Mouse (Mus musculus) midbrain, embryonic 13.5 days (tissue): ENCODE measurements around the gene Usp15. TPM values are rescaled to one million over a fixed set of nuclear protein-coding genes. Genes with fewer than 3 reads are reported as not detected.

ENCODE experiments used
- ATAC-seq: fragments of 200-750 bp; cut with Nextera tagmentation; 2 replicates; pipeline ENCODE4 v1.8.0; 2017; ENCODE audit warnings: mild to moderate bottlenecking, moderate TSS enrichment, moderate library complexity
- H3K27ac ChIP-seq: fragments of 300-500 bp; sonication (generic); 2 replicates; pipeline ENCODE4 v1.5.1; 2015; ENCODE audit warnings: inconsistent platforms, mild to moderate bottlenecking, moderate library complexity
- H3K27me3 ChIP-seq: fragments of 300-500 bp; sonication (generic); 2 replicates; pipeline ENCODE4 v1.6.1; 2015; ENCODE audit warnings: mild to moderate bottlenecking, inconsistent platforms
- H3K36me3 ChIP-seq: fragments of 300-500 bp; sonication (generic); 2 replicates; pipeline ENCODE4 v1.6.1; 2015; ENCODE audit warnings: mild to moderate bottlenecking, inconsistent platforms
- H3K4me1 ChIP-seq: fragments of 300-500 bp; sonication (generic); replicated peaks from 2 replicates; pipeline ENCODE4 v1.6.1; 2015; ENCODE audit warnings: inconsistent platforms
- H3K4me2 ChIP-seq: fragments of 300-500 bp; sonication (generic); replicated peaks from 2 replicates; pipeline ENCODE4 v1.6.1; 2015; ENCODE audit warnings: moderate library complexity, mild to moderate bottlenecking, inconsistent platforms
- H3K4me3 ChIP-seq: fragments of 300-500 bp; sonication (generic); replicated peaks from 2 replicates; pipeline ENCODE4 v1.5.1; 2015; ENCODE audit warnings: mild to moderate bottlenecking, inconsistent platforms
- H3K9ac ChIP-seq: fragments of 300-500 bp; sonication (generic); replicated peaks from 2 replicates; pipeline ENCODE4 v1.6.1; 2015; ENCODE audit warnings: mild to moderate bottlenecking, inconsistent platforms
- H3K9me3 ChIP-seq: fragments of 300-500 bp; sonication (generic); 2 replicates; pipeline ENCODE4 v1.6.1; 2016; ENCODE audit warnings: mild to moderate bottlenecking, inconsistent platforms
- WGBS: fragments of 180-500 bp; shearing (Covaris S2); methylation state at CpG from one replicate; pipeline ENCODE4 v1.1.7; 2015; 5-methylcytosine and 5-hydroxymethylcytosine counted together
- polyA plus RNA-seq: library from polyadenylated mRNA; unstranded; fragments of >200 nt; fragmentation: Nextera tagmentation; extraction: Ambion mirVana; gene quantifications from 2 replicates; pipeline ENCODE4 v1.2.1, GENCODE M21; 2015

Gene Usp15
- polyA plus RNA-seq, 1 experiment from 2014 or later, result 60.2 TPM

DNA sequence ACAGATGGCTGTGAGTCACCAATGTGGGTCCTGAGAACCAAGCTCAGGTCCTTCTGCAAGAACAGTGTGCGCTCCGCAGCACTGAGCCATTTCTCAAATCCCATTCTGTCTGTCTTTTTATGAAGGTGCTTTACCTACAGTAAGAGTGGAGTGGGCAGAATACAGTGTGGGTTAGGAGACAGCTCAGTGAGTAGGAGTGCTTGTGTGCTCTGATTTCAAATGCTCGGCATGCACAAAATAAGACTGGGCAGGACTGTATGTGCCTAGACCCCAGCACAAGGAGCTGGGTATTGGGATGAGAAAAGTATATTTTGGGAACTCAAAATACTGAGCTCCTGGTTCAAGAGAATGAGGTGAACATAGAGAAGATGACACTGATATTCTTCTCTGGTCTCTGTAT, 31.3 kb downstream of the Usp15 start:
- 94% methylated on average over 3 of the region's 3 CpGs for WGBS
- H3K27me3 ChIP-seq, result no peaks in the 10 kb centered on the region
- H3K9me3 ChIP-seq, result no peaks in the 10 kb centered on the region
- no peak for ATAC-seq
- H3K9ac ChIP-seq, result no peak overlapping the region
- no peak overlapping the region for H3K4me2 ChIP-seq
- peaks cover 35% of the 10 kb centered on the region for H3K36me3 ChIP-seq
- no peaks in the 10 kb centered on the region for H3K4me1 ChIP-seq
- H3K4me3 ChIP-seq, result no peak overlapping the region
- H3K27ac ChIP-seq, result no peak overlapping the region

DNA sequence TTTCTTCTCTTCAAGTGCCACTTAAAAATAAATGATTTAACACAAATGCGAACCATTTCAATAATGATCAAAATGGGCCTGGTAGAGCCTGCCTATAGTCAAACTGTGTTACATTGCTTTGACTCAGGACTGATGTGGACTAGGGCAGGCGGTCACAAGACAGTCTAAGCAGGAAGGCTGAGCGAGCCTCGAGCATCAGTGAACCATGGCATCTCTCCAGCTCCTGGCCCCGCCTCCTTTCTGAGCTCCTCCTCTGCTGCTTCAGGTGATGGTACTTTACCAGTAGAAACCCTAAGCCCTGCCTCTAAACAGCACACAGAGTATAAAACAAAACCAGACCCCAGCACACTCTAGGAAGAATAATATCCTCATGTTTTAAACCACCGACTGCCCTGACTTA, 36.3 kb downstream of the Usp15 start:
- Histone ChIP-seq H3K36me3 (peaks cover 19% of the 10 kb centered on the region), H3K4me2 (no peak overlapping the region), H3K27ac (no peak overlapping the region), H3K9ac (no peak overlapping the region), H3K9me3 (no peaks in the 10 kb centered on the region), H3K4me3 (no peak overlapping the region), H3K27me3 (no peaks in the 10 kb centered on the region), H3K4me1 (no peaks in the 10 kb centered on the region)
- ATAC-seq, result no peak
- WGBS, result 67% methylated on average over 6 of the region's 6 CpGs

DNA sequence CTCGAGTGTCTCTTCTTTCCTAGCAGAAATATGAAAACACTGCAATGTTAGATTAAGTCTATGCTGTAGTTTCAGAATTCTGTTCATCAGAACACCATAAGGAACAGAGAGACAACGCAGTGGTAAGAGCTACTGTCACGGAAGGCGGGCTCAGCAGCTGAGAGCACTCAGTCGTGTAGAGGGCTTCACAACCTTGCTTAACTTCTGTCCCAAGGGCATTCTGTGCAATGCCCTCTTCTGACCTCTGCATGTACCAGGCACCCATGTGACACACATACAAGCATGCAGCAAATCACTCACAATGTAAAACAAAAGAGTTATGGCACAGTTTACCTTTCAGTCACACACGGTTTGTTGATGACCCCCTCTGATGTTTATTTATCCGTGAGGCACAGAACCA, 37.5 kb downstream of the Usp15 start:
- Histone ChIP-seq H3K36me3 (peaks cover 27% of the 10 kb centered on the region), H3K4me1 (no peaks in the 10 kb centered on the region), H3K27ac (no peak overlapping the region), H3K4me2 (no peak overlapping the region), H3K27me3 (no peaks in the 10 kb centered on the region), H3K4me3 (no peak overlapping the region), H3K9ac (no peak overlapping the region), H3K9me3 (no peaks in the 10 kb centered on the region)
- ATAC-seq, result no peak
- 89% methylated on average over 7 of the region's 7 CpGs for WGBS

DNA sequence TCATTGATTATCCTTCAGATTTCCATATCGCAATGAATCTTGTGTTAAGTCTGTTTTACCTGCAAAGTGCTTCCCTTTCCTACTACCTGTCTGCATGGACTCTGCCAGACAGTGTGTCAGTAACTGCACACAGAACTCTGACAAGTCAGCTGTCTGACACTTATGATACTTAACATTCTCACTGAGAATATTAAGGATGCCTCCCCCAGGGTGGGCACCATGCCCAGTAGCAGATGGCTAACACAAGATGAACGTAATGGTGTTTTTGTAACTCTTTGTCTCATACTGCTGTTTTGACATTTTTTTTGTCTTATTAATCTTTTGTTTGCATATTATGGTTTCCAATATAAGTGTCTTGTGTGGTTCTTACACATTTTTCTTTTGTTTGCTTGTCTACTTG, 40.4 kb downstream of the Usp15 start:
- no peak overlapping the region for H3K4me2 ChIP-seq
- 80% methylated on average over 2 of the region's 2 CpGs for WGBS
- no peaks in the 10 kb centered on the region for H3K27me3 ChIP-seq
- no peaks in the 10 kb centered on the region for H3K4me1 ChIP-seq
- no peak overlapping the region for H3K4me3 ChIP-seq
- H3K9me3 ChIP-seq, result no peaks in the 10 kb centered on the region
- H3K36me3 ChIP-seq, result peaks cover 30% of the 10 kb centered on the region
- no peak overlapping the region for H3K9ac ChIP-seq
- no peak for ATAC-seq
- no peak overlapping the region for H3K27ac ChIP-seq

DNA sequence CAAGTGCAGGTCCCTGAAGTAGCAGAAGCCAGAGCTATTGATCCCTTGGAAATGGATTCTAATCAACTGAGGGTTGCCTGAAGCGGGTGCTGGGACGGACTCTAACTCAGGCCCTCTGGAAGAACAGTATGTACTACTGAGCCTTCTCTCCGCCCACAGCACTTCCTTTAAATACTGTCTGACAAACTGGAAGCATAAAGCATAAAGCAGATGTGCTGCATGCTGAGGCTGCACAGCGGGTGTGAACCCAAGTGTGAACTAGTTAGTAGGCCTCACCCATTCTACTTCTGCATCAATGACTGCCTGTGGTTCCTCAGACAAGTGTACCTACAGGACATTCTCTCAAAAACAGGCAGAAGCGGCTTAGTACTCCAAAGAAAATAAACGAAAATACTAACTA, 41.0 kb downstream of the Usp15 start:
- no peak for ATAC-seq
- Histone ChIP-seq H3K9ac (no peak overlapping the region), H3K4me3 (no peak overlapping the region), H3K27ac (no peak overlapping the region), H3K4me1 (no peaks in the 10 kb centered on the region), H3K27me3 (no peaks in the 10 kb centered on the region), H3K4me2 (no peak overlapping the region), H3K36me3 (peaks cover 30% of the 10 kb centered on the region), H3K9me3 (no peaks in the 10 kb centered on the region)
- 95% methylated on average over 6 of the region's 6 CpGs for WGBS

DNA sequence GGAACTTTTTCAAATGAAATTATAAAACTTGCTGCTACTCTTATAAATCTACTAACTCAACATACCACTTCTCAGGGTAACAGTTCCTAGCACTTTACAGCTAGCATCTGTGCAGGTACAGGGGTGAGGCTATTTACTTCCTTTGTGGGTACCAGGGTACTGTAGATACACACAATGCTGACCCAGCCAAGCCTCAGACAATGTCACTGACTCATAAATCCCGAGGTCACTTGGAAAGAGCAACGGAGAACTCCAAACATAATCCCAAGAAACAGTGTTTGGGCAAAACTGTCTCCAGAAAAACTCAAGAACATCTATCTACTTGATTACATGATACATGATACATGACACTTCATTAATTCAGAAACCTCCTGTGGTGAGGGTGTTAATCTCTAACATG, 43.5 kb downstream of the Usp15 start:
- Histone ChIP-seq H3K4me2 (no peak overlapping the region), H3K9me3 (no peaks in the 10 kb centered on the region), H3K27ac (no peak overlapping the region), H3K27me3 (no peaks in the 10 kb centered on the region), H3K36me3 (peaks cover 19% of the 10 kb centered on the region), H3K9ac (no peak overlapping the region), H3K4me3 (no peak overlapping the region), H3K4me1 (no peaks in the 10 kb centered on the region)
- 91% methylated on average over 2 of the region's 2 CpGs for WGBS
- ATAC-seq, result no peak

DNA sequence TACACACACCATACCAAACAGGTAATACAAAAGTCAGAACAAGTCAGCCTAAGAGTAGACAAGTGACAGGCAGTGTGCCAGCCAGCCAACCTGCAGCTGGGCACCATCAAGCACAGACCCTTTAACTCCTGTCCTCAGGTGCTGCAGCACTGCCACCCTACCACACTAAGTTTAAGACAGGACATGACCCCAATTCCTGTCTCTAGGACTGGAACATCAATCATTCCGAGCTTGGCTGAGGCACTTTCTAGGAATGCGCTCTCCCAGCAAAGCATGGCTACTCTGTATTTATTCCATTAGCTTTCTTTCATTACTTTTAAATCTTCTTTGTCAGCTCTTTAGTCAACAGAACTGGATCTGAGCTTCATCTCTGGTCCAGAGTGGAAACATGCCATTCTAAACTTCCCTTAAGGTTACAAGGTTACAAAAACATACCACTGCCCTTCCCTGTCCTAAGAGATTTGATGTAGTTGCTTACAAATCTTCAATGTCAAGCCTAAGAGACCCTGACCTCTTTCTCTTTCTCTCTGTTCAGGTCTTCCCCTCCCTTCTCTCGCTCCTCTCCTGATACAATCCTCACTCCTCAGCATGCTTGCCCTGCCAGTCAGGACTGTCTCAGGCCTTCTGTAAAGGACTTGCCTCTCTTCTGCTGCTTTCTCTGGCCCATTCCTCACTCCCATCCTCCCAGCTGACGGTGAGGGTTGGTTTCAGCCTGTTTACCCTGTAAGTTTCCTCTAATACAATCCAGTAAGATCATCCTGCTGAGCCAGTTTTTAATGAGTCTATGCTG, 48.6 kb downstream of the Usp15 start:
- H3K9me3 ChIP-seq, result no peaks in the 10 kb centered on the region
- no peak overlapping the region for H3K9ac ChIP-seq
- H3K36me3 ChIP-seq, result peaks cover 32% of the 10 kb centered on the region
- no peaks in the 10 kb centered on the region for H3K4me1 ChIP-seq
- 77% methylated on average over 4 of the region's 4 CpGs for WGBS
- H3K4me2 ChIP-seq, result no peak overlapping the region
- H3K4me3 ChIP-seq, result no peak overlapping the region
- no peak overlapping the region for H3K27ac ChIP-seq
- H3K27me3 ChIP-seq, result no peaks in the 10 kb centered on the region
- ATAC-seq, result no peak

DNA sequence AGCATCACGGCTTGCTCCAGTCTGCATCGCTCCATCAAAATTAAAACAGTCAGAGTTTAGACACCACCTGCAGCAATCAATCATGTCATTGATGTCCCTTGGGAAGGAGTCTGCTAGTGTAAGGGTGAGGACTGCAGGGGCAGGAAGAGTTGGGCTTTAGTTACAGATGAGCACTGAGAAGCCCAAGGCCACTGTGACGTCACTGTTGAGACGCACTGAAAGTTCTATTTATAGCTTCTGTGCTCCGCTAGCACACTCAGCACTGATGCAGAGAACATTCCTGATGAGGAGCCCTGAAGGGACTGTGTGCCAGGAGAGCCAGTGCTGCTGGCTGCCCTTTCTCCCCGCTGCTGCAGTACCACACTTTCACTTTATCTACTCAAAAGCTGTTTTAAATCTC, 49.6 kb downstream of the Usp15 start:
- 78% methylated on average over 6 of the region's 6 CpGs for WGBS
- Histone ChIP-seq H3K4me3 (no peak overlapping the region), H3K27me3 (no peaks in the 10 kb centered on the region), H3K4me1 (no peaks in the 10 kb centered on the region), H3K27ac (no peak overlapping the region), H3K9me3 (no peaks in the 10 kb centered on the region), H3K9ac (no peak overlapping the region), H3K4me2 (no peak overlapping the region), H3K36me3 (peaks cover 28% of the 10 kb centered on the region)
- ATAC-seq, result no peak

DNA sequence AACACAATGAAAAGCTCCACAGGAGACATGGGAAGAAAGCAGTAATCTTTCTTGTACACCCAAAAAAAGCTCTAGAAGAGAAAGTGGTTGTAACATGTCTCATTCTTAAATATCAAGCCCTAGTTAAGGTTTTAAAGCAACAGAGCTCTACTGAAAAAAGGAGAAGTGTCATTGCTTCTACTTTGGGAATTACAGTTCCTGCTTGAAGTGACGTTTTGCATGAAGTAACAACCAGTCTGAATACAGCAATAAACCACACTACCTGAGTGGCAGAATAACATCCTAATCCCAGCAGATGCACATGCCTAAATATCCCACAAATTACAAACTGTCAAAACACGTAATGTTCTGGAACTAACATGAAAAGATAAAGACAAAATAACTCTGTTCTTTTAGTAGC, 50.4 kb downstream of the Usp15 start:
- H3K27ac ChIP-seq, result no peak overlapping the region
- H3K4me2 ChIP-seq, result no peak overlapping the region
- peaks cover 23% of the 10 kb centered on the region for H3K36me3 ChIP-seq
- ATAC-seq, result no peak
- H3K9ac ChIP-seq, result no peak overlapping the region
- no peaks in the 10 kb centered on the region for H3K4me1 ChIP-seq
- 92% methylated on average over 2 of the region's 2 CpGs for WGBS
- H3K4me3 ChIP-seq, result no peak overlapping the region
- H3K9me3 ChIP-seq, result no peaks in the 10 kb centered on the region
- H3K27me3 ChIP-seq, result no peaks in the 10 kb centered on the region

DNA sequence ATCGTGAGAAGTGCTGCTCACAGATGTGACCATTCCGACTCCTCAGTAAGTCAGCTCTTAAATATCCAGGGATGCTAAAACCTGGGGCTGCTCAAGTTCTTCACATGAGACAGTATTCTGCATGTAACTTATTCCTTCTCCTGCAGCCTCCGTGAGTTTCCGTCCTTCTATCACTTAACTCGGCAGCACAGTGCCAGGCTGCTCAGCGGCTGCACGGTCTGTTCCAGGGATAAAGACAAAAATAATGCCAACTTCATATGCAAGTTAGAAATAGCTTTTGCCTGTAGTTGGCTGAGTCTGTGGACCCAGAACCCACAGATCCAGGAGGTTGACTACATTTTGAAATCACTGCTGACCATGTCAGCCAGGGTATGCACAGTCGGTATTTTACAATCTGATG, 52.5 kb downstream of the Usp15 start:
- Histone ChIP-seq H3K36me3 (peaks cover 35% of the 10 kb centered on the region), H3K4me2 (no peak overlapping the region), H3K4me3 (no peak overlapping the region), H3K27me3 (no peaks in the 10 kb centered on the region), H3K9me3 (no peaks in the 10 kb centered on the region), H3K4me1 (no peaks in the 10 kb centered on the region), H3K27ac (no peak overlapping the region), H3K9ac (no peak overlapping the region)
- WGBS, result 95% methylated on average over 8 of the region's 8 CpGs
- no peak for ATAC-seq

DNA sequence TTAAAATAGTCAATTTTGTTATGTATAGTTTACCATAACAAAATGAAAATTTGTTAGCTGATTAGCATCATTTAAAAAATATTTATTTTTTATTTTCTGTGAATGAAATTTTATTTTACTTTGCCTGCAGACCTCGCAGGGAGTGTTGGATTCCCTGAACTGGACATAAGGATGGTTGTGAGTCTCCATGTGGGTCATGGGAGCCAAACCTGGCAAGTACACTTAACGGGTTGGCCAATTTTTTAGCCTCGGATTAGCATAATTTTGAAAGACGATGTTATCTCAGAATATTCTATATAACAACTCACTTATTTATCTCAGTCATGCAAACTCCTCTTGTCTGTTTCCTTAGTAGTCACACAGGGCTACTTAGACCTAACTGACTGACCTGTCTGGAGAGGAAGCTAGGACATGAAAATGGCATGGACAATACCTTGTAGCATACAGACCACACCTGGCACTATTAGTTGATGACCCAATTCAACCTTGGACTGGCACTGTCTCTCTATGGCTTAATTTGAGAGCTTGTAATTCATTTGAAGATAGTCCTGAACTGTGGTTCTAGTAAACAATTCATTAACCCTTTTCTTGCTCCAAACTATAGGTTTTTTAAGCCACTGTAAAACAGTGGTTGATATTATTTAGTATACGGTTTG, 54.3 kb downstream of the Usp15 start:
- H3K36me3 ChIP-seq, result peaks cover 35% of the 10 kb centered on the region
- no peak overlapping the region for H3K4me2 ChIP-seq
- H3K4me1 ChIP-seq, result no peaks in the 10 kb centered on the region
- ATAC-seq, result no peak
- WGBS, result 89% methylated on average over 5 of the region's 5 CpGs
- H3K27me3 ChIP-seq, result no peaks in the 10 kb centered on the region
- no peak overlapping the region for H3K9ac ChIP-seq
- no peak overlapping the region for H3K4me3 ChIP-seq
- H3K9me3 ChIP-seq, result no peaks in the 10 kb centered on the region
- no peak overlapping the region for H3K27ac ChIP-seq

DNA sequence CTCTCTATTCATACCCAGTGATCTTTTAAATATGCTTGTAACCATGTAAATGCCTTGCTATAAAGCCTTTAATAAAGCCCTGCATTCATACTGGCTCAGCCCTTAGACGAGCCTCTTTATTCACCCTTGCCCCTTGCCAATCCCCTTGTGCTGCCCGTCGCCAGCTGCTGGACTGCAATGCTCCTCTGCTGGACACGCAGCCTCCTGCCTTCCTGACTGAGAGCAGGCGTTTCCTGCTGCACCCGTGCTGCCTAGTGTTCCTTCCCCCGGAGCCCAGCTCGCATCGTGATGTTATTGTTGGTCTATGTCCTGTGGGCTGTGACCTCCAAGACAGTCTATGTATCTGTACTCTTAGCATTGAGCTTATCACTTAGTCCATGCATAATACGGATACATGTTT, 61.0 kb downstream of the Usp15 start:
- peak overlapping the region; percentile 44 for H3K27ac ChIP-seq

More for the DNA sequence above, 61.0 kb downstream of the Usp15 start:
- Histone ChIP-seq H3K27me3 (no peaks in the 10 kb centered on the region), H3K4me3 (no peak overlapping the region), H3K9me3 (no peaks in the 10 kb centered on the region), H3K4me2 (0 out of 2 replicates have a peak overlapping the region, but pooled peaks have one; percentile 6), H3K9ac (0 out of 2 replicates have a peak overlapping the region, but pooled peaks have one; percentile 28), H3K36me3 (peaks cover 35% of the 10 kb centered on the region), H3K4me1 (peaks cover 6% of the 10 kb centered on the region)
- WGBS, result 44% methylated on average over 10 of the region's 10 CpGs
- ATAC-seq, result peak; percentile 80
